In the genomic region with DNA sequence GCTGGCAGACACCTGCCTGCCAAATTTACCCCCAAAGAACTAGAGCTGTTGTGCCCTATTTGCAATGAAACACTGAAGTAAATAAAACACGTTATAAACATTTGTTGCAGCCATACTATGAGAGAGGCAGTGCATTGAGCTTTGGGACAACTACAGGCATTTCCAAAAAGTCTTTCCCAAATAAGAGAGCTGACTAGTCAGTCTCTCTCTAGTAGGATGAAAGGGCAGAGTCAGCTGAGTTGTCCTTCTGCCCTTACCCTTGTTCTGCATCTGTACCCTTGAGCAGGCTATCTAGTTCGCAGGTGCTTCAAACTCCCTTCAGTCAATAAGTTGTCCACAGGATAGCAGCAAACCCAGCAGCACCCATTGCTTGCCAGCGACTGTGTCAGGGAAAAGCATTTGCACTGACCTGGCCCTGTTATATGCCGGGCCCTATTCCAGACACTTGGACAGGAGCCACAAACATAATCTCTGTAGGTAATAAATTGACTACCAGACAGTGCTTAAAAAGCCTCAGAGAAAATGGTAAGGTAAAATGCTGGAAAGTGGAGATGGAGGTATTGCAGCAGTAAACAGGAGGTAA, we compare ENCODE assay signal across 8 mouse cellular contexts. TPM values are rescaled to one million over a fixed set of nuclear protein-coding genes. Genes with fewer than 3 reads are reported as not detected.
DNase-seq lines count a peak whose midpoint lies in the region; ATAC-seq and TF ChIP-seq lines count a peak whose summit lies in the region.

Gene D430041D05Rik, minus strand, starts transcription at position 51 of the 583 bp plus-strand sequence.

- peak within 1 kb of the TSS; percentile 76 for H3K27ac ChIP-seq in hindbrain, embryonic 11.5 days (ENCODE audit: low read depth, low read length)
- H3K27ac ChIP-seq in liver, embryonic 14.5 days, result no peak within 1 kb of the TSS

- ATAC-seq in hindbrain, embryonic 11.5 days (ENCODE audit: low FRiP score), result no peak
- ATAC-seq in liver, embryonic 14.5 days (ENCODE audit: insufficient read depth), result no peak
- no peak for ATAC-seq in megakaryocyte-erythroid progenitor cell, adult 5-6 weeks (replicated peaks; ENCODE audit: low FRiP score, low TSS enrichment, poor library complexity, severe bottlenecking)

- H3K9ac ChIP-seq in hindbrain, embryonic 11.5 days (ENCODE audit: low read depth, low read length), result peak within 1 kb of the TSS; percentile 81
- no peak within 1 kb of the TSS for H3K9ac ChIP-seq in liver, embryonic 14.5 days (replicated peaks)

- no peaks in the 10 kb centered on the region for H3K4me1 ChIP-seq in hindbrain, embryonic 11.5 days (replicated peaks; ENCODE audit: control insufficient read depth, insufficient read depth, low read length)
- H3K4me1 ChIP-seq in liver, embryonic 14.5 days (replicated peaks; ENCODE audit: control insufficient read depth in 2 of 2, insufficient read depth in 2 of 2, low read length in 1 of 2), result no peaks in the 10 kb centered on the region

- no peak for TF ChIP-seq EP300 in liver, embryonic 14.5 days (IDR thresholded peaks at IDR 0.05; ENCODE audit: low read depth)

- no peak for TF ChIP-seq CTCF in liver, embryonic 14.5 days (IDR thresholded peaks at IDR 0.05; ENCODE audit: low read depth)

- no peak for DNase-seq in layer of hippocampus, adult 18-20 months (ENCODE audit: low spot score in 2 of 2)
- no peak for DNase-seq in layer of hippocampus, adult 11-12 months (ENCODE audit: low spot score)
- DNase-seq in cerebellum, postnatal 36 days, result peak; percentile 28 to 47
- DNase-seq in hindbrain, embryonic 11.5 days (ENCODE audit: low spot score), result no peak
- DNase-seq in liver, embryonic 14.5 days (ENCODE audit: low read depth in 3 of 3, low spot score in 3 of 3), result no peak
- no peak for DNase-seq in spleen, postnatal 10 days (ENCODE audit: low spot score in 2 of 2)
- no peak for DNase-seq in urinary bladder, postnatal 36 days (ENCODE audit: low spot score in 2 of 2)

- WGBS in hindbrain, embryonic 11.5 days, result 67% methylated on average over 4 of the region's 4 CpGs
- 44% methylated on average over 4 of the region's 4 CpGs for WGBS in liver, embryonic 14.5 days (ENCODE audit: insufficient replicate concordance)

- H3K9me3 ChIP-seq in hindbrain, embryonic 11.5 days (ENCODE audit: control insufficient read depth, low read length), result no peaks in the 10 kb centered on the region
- H3K9me3 ChIP-seq in liver, embryonic 14.5 days (ENCODE audit: control insufficient read depth, low read length), result no peaks in the 10 kb centered on the region

- H3K27me3 ChIP-seq in hindbrain, embryonic 11.5 days (ENCODE audit: control insufficient read depth, insufficient read depth, low read length), result peaks cover 17% of the 10 kb centered on the region
- peaks cover 48% of the 10 kb centered on the region for H3K27me3 ChIP-seq in liver, embryonic 14.5 days (ENCODE audit: control insufficient read depth, insufficient read depth, low read length)

- H3K4me2 ChIP-seq in hindbrain, embryonic 11.5 days (replicated peaks; ENCODE audit: low read depth, low read length), result peak within 1 kb of the TSS; percentile 71
- H3K4me2 ChIP-seq in liver, embryonic 14.5 days (ENCODE audit: low read depth), result peak within 1 kb of the TSS; percentile 56

- H3K4me3 ChIP-seq in hindbrain, embryonic 11.5 days (ENCODE audit: low read depth, low read length), result peak within 1 kb of the TSS; percentile 52
- H3K4me3 ChIP-seq in liver, embryonic 14.5 days (ENCODE audit: insufficient read depth in 1 of 2, low read depth in 2 of 2, low read length in 2 of 2), result peak within 1 kb of the TSS in 1 of 2 experiments; percentile 39; a peak in 2 of 4 replicates

- H3K36me3 ChIP-seq in hindbrain, embryonic 11.5 days (ENCODE audit: control insufficient read depth, insufficient read depth, low read length), result no peaks in the 10 kb centered on the region
- no peaks in the 10 kb centered on the region for H3K36me3 ChIP-seq in liver, embryonic 14.5 days (replicated peaks; ENCODE audit: control insufficient read depth, insufficient read depth, low read depth)

RNA-seq across cellular contexts. Expression of gene D430041D05Rik, which starts in this region (rescaled TPM):
- total RNA-seq in layer of hippocampus, adult 18-20 months (2021), result 10 to 100 TPM; 70.9 to 78.2 TPM
- 2.7 and 3.6 TPM in 2 replicates for polyA plus RNA-seq in hindbrain, embryonic 11.5 days (2014; fragmentation: Nextera tagmentation; extraction: Ambion mirVana)
- under 0.01 and 0.02 TPM in 2 replicates for polyA plus RNA-seq in liver, embryonic 14.5 days (2012; rRNA removed)
- polyA plus RNA-seq in liver, embryonic 14.5 days (2014; fragmentation: Nextera tagmentation; extraction: Ambion mirVana), result not detected in 2 replicates
- total RNA-seq in megakaryocyte-erythroid progenitor cell, adult 5-6 weeks (2014; fragmentation: Nextera tagmentation), result not detected in 2 replicates
- not detected in 2 replicates for total RNA-seq in megakaryocyte-erythroid progenitor cell, adult 5-6 weeks (2017)

Comparison
In these comparisons a context has a peak if more than half of its experiments do, and no peak if none do; other contexts are left out.
1. RNA of gene D430041D05Rik (total RNA-seq): 70.9 to 78.2 TPM in layer of hippocampus, adult 18-20 months; not detected in megakaryocyte-erythroid progenitor cell, adult 5-6 weeks; every median in the first group is over 10 times any median in the second.
2. DNase-seq: peak in cerebellum, postnatal 36 days (2 of 2); none in layer of hippocampus, adult 18-20 months (0 of 2), layer of hippocampus, adult 11-12 months (single experiment), hindbrain, embryonic 11.5 days (single experiment), liver, embryonic 14.5 days (0 of 3), spleen, postnatal 10 days (0 of 2) and urinary bladder, postnatal 36 days (0 of 2).